Mouse (Mus musculus) kidney, postnatal 25 days (tissue): ENCODE results near the gene Gm20683.
"Not testable (repeated sequence)": the region's sequence is repeated elsewhere in the genome, so short reads cannot be mapped to it uniquely, and the experiment has no call there.

Experiments used
- DNase-seq, 2 experiments: peaks; one replicate each; pipeline ENCODE4 v3.0.0; 2021; ENCODE audit warnings: mixed read lengths in 2 of 2

Gm20683 gene

DNA sequence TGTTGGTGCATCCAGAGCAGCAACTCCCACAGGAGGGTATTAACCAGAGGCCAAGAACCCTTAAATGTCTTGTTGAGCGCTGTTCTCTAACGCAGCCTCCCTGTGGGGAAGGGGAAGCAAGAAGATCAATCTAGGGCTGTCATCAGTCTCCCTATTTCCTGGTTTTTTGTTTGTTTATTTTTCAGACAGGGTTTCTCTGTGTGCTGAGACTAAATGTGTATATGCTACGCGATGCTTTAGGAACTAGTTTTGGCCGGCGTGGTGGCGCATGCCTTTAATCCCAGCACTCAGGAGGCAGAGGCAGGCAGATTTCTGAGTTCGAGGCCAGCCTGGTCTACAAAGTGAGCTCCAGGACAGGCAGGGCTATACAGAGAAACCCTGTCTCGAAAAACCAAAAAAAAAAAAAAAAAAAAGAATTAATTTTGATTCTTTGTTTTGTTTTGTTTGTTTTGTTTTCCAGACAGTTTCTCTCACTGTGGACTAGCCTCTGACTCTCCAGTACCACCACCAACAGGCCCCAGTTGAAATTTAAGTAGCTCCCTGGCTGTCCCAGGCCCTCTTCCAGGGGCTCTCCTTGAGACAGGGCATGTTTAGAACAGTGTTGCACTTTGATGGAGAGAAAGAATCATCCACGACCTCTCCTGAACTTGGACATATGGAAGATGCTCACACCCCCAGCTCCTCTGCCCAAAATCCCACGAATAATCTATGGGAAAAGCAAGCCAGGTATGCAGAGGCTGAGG, 32.0 kb upstream of the Gm20683 start:
- DNase-seq: no peak

GRCm38 (mm10) chr17:25872676-25873075, 31.1 kb upstream of the Gm20683 start:
- DNase-seq: peak in 1 of 2 experiments; percentile 66

DNA sequence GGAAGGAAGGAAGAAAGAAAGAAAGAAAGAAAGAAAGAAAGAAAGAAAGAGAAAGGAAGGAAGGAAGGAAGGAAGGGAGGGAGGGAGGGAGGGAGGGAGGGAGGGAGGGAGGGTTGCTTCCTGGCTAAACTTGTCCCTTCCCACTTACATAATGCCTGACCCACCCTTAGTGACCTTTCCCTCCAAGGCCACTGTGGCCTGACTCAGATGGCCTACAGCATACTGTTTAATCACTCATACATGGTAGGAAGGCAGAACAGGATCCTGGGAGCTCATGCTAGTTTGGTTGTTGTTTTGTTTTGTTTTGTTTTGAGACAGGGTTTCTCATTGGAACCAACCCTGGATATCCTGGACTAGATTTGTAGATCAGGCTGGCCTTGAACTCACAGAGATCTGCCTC, 30.0 kb upstream of the Gm20683 start:
- not testable (repeated sequence) for DNase-seq

GRCm38 (mm10) chr17:25869954-25870353, 28.4 kb upstream of the Gm20683 start:
- DNase-seq: no peak

DNA sequence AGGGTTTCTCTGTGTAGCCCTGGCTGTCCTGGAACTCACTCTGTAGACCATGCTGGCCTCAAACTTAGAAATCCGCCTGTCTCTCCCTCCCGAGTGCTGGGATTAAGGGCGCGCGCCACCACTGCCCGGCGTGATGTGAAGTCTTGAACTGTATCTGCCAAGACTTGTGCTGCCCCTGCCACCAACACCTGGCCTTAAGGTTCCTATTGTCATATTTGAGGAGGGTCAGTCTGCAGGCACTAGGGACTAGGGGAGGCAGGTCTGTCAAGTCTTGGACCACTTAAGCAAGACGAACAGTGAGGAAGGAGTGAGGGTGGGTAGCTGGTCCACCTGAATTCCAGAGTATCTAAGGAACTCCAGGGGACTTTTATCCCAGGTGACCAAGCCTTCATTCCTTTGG, 27.9 kb upstream of the Gm20683 start:
- no peak for DNase-seq

DNA sequence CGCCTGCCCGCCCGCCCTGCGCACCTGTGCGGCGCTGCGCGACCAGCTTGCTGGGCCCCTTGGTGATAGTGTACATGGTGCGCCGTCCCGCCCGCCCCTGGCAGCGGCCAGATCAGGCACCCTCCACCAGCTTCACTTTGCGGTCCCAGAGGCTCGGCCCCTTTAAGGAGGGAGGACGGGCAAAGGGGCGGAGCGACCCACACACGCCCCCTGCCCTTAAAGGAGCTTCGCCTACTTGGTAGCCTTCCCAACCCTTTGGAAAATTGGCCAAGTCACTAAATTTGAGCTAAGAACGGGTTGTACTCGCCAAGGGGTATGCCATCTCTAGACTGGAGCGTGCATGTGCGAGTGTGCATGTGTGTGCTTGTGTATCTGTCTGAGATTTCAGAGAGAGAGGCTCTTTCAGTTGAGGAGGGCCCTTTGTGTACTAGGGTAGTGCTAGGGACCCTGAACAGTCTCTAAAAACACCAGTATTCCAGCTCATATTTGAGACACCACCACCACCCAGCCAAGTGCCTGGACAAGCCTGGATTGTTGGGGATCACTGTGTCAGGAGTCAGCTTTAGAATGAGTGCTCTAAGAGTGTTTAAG, 27.1 kb upstream of the Gm20683 start, which contains the start of gene Mcrip2:
Gene Mcrip2, minus strand, starts transcription at position 164 of the 591 bp plus-strand sequence.
- peak; percentile 87 to 94 for DNase-seq

- DNase-seq: peak; percentile 83 to 91
Measured at GRCm38 (mm10) chr17:25867836-25868600, 26.5 kb upstream of the Gm20683 start.

- DNase-seq: no peak
Measured at GRCm38 (mm10) chr17:25867509-25867835, 25.9 kb upstream of the Gm20683 start.

GRCm38 (mm10) chr17:25866172-25866571, 24.6 kb upstream of the Gm20683 start:
- peak; percentile 47 to 86 for DNase-seq

GRCm38 (mm10) chr17:25865288-25865687, 23.7 kb upstream of the Gm20683 start:
- peak in 1 of 2 experiments; percentile 67 for DNase-seq

GRCm38 (mm10) chr17:25864311-25864710, 22.7 kb upstream of the Gm20683 start:
- peak; percentile 50 to 77 for DNase-seq

- DNase-seq: peak; percentile 56 to 80
Measured at GRCm38 (mm10) chr17:25863681-25864080, 22.1 kb upstream of the Gm20683 start.

- no peak for DNase-seq
Measured at GRCm38 (mm10) chr17:25861704-25862612, 20.4 kb upstream of the Gm20683 start.

GRCm38 (mm10) chr17:25860832-25861703, 19.5 kb upstream of the Gm20683 start, which contains the start of gene Wdr90:
TSS of gene Wdr90 (minus strand) at chr17:25861501.
- peak; percentile 92 to 96 for DNase-seq

DNA sequence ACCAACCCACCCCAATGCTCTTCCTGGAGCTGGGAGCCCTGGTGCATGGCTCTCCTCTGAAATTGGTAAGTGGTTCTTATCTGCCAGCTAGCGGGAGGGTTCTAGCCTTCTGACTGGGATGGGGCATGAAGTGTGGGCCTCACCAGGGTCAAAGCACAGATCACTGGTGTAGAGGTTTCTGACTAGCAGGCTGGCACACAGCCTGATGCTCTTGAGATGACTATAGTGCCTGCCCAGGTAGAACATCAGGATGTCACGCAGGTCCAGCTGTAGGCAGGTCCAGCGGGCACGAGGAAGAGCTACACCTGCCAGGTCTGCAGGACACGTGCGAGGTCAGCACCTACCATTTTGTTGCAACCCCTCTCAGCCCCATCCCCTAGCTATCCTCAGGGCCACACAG, 18.7 kb upstream of the Gm20683 start:
- DNase-seq: no peak

- DNase-seq: peak; percentile 97 to 98
Measured at GRCm38 (mm10) chr17:25844396-25844901, 2.9 kb upstream of the Gm20683 start, which contains the start of gene Rhot2. TSS of gene Rhot2 (minus strand) at chr17:25844851.

GRCm38 (mm10) chr17:25843636-25844395, 2.3 kb upstream of the Gm20683 start:
- no peak for DNase-seq

- no peak for DNase-seq
Measured at GRCm38 (mm10) chr17:25843122-25843521, 1.6 kb upstream of the Gm20683 start.

DNA sequence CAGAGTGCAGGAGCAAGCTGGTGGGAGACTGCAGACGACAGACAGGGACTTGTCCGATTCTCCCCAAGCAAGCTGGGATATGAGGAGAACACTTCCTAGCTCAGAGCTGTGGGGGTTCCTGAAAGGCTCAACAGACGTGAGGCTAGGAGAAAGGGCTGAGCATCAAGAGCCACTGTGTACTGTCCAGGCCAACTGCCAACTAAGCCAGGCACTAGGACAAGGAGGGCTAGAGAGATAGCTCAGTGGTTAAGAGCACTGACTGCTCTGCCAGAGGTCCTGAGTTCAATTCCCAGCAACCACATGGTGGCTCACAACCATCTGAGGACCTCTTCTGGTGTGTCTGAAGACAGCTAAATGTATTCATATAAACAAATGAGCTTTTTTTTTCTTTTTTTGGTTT, 946 bp upstream of the Gm20683 start:
- no peak for DNase-seq

GRCm38 (mm10) chr17:25840519-25840918, 1.0 kb downstream of the Gm20683 start:
- DNase-seq: no peak
